Mouse (Mus musculus) liver, embryonic 14.5 days (tissue): ENCODE measurements at regions not wholly inside any gene's neighbourhood (a gene's known extent, or its start where the extent isn't known, plus 50 kb on each side); places are given as distances from the start of the nearest gene placed in this dataset.

Experiments
- CTCF ChIP-seq: IDR thresholded peaks from 2 replicates; pipeline ENCODE4 v1.5.1; 2016; ENCODE audit warnings: antibody characterized with exemption, low read depth, control low read depth
- EP300 ChIP-seq: IDR thresholded peaks from 2 replicates; pipeline ENCODE4 v1.6.1; 2016; ENCODE audit warnings: antibody characterized with exemption, low read depth

DNA sequence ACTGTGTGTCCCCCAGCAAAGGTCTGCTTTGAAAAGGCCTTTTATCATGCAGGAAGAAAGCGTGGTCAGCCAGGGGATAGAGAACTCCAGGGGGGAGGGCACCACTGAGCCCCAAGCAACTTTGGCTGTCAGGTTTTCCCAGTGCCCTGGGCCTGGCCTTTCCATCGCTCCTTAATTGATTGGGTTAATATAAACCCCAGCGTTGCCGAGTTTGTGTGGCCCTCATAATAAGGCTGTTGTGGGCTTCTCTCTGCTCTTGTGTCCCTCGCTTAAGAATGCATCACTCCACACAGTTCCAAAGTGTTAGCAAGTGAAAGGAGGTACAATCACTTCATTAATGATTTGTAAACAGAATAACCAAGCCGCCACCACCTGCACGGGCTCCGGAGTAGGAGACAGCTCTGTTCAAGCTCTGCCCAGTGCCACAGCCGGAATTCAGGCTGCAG, 455.5 kb downstream of the Irx1 start:
- TF ChIP-seq CTCF (no peak), EP300 (no peak)
